Mouse (Mus musculus): ENCODE data around the gene Bcas2.

DNA sequence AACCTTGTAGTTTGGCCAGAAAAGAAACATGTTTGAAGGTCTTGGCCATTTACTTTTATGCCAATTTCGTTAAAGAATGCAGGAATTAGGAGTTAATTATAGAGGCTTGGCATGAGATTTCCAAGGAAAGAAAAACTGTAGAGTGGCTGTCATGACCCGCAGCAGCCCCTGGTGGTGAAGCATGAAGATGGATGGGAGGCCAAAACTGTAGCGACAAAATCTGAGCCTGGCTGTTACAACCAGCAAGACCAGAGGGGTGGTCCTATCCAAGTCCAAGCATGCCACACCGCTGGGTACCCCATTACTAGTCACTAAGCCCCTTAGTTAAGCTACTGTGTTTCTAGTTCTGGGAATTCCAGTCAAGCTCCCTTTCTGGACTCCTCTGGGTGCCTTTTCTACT, 9.7 kb downstream of the Bcas2 start:
- TF ChIP-seq POLR2A (IDR thresholded peaks at IDR 0.05; ENCODE audit: insufficient read length, low read depth) (no peak), MYOD1 (IDR thresholded peaks at IDR 0.05; ENCODE audit: control insufficient read depth in 1 of 3, insufficient read length in 2 of 3, low read depth in 2 of 3) (no peak), REST (IDR thresholded peaks at IDR 0.05; ENCODE audit: insufficient read depth, insufficient read length) (no peak), SRF (IDR thresholded peaks at IDR 0.05; ENCODE audit: control insufficient read depth, insufficient read length, low read depth) (no peak), MYOG (IDR thresholded peaks at IDR 0.05; ENCODE audit: control insufficient read depth in 1 of 3, insufficient read depth in 1 of 3, insufficient read length in 2 of 3, low read depth in 2 of 3) (no peak), MAX (IDR thresholded peaks at IDR 0.05; ENCODE audit: low read depth) (no peak), E2F4 (IDR thresholded peaks at IDR 0.05; ENCODE audit: insufficient read depth) (no peak), USF1 (IDR thresholded peaks at IDR 0.05; ENCODE audit: low read depth) (no peak), CEBPB (IDR thresholded peaks at IDR 0.05; ENCODE audit: insufficient read depth, poor library complexity, severe bottlenecking) (no peak), POLR2AphosphoS2 (IDR thresholded peaks at IDR 0.05; ENCODE audit: insufficient read length, low read depth) (no peak)

Measured in myocyte (in vitro differentiated cells).